Mouse (Mus musculus): ENCODE measurements at regions not wholly inside any gene's neighbourhood (a gene's known extent, or its start where the extent isn't known, plus 50 kb on each side); places are given as distances from the start of the nearest gene placed in this dataset.

- H3K27ac ChIP-seq (ENCODE audit: insufficient read depth, low read length), result no peak overlapping the region
- no peak overlapping the region for H3K4me3 ChIP-seq (ENCODE audit: insufficient read depth, low read length)
- no peak for TF ChIP-seq POLR2A (IDR thresholded peaks at IDR 0.05; ENCODE audit: extremely low read depth, insufficient read depth, low read length)
- no peak for TF ChIP-seq CTCF (IDR thresholded peaks at IDR 0.05; ENCODE audit: extremely low read depth, insufficient read depth, low read length)
- no peaks in the 10 kb centered on the region for H3K4me1 ChIP-seq (ENCODE audit: control insufficient read depth, insufficient read depth, low read length)
These were observed 75.7 kb upstream of the Samsn1 start for GRCm38 (mm10) chr16:76097808-76098207.

GRCm38 (mm10) chr16:76096363-76096762 is 74.3 kb upstream of the Samsn1 start:
- Histone ChIP-seq H3K4me3 (ENCODE audit: insufficient read depth, low read length) (no peak overlapping the region), H3K27ac (ENCODE audit: insufficient read depth, low read length) (no peak overlapping the region), H3K4me1 (ENCODE audit: control insufficient read depth, insufficient read depth, low read length) (no peaks in the 10 kb centered on the region)
- no peak for TF ChIP-seq POLR2A (IDR thresholded peaks at IDR 0.05; ENCODE audit: extremely low read depth, insufficient read depth, low read length)
- no peak for TF ChIP-seq CTCF (IDR thresholded peaks at IDR 0.05; ENCODE audit: extremely low read depth, insufficient read depth, low read length)

GRCm38 (mm10) chr16:76085363-76085762 is 63.3 kb upstream of the Samsn1 start:
- Histone ChIP-seq H3K4me3 (ENCODE audit: insufficient read depth, low read length) (no peak overlapping the region), H3K27ac (ENCODE audit: insufficient read depth, low read length) (no peak overlapping the region), H3K4me1 (ENCODE audit: control insufficient read depth, insufficient read depth, low read length) (no peaks in the 10 kb centered on the region)
- no peak for TF ChIP-seq CTCF (IDR thresholded peaks at IDR 0.05; ENCODE audit: extremely low read depth, insufficient read depth, low read length)
- TF ChIP-seq POLR2A (IDR thresholded peaks at IDR 0.05; ENCODE audit: extremely low read depth, insufficient read depth, low read length), result no peak

GRCm38 (mm10) chr16:76082465-76082864 is 60.4 kb upstream of the Samsn1 start:
- no peak overlapping the region for H3K27ac ChIP-seq (ENCODE audit: insufficient read depth, low read length)
- TF ChIP-seq CTCF (IDR thresholded peaks at IDR 0.05; ENCODE audit: extremely low read depth, insufficient read depth, low read length) (no peak), POLR2A (IDR thresholded peaks at IDR 0.05; ENCODE audit: extremely low read depth, insufficient read depth, low read length) (no peak)
- H3K4me3 ChIP-seq (ENCODE audit: insufficient read depth, low read length), result no peak overlapping the region
- no peaks in the 10 kb centered on the region; the same call in 1 of the 2 replicates for H3K4me1 ChIP-seq (ENCODE audit: control insufficient read depth, insufficient read depth, low read length)

- Histone ChIP-seq H3K27ac (ENCODE audit: insufficient read depth, low read length) (no peak overlapping the region), H3K4me1 (ENCODE audit: control insufficient read depth, insufficient read depth, low read length) (no peaks in the 10 kb centered on the region; the same call in 1 of the 2 replicates), H3K4me3 (ENCODE audit: insufficient read depth, low read length) (no peak overlapping the region)
- no peak for TF ChIP-seq CTCF (IDR thresholded peaks at IDR 0.05; ENCODE audit: extremely low read depth, insufficient read depth, low read length)
- TF ChIP-seq POLR2A (IDR thresholded peaks at IDR 0.05; ENCODE audit: extremely low read depth, insufficient read depth, low read length), result no peak
These were observed 57.9 kb upstream of the Samsn1 start for GRCm38 (mm10) chr16:76079761-76080502.

- no peak for TF ChIP-seq CTCF (IDR thresholded peaks at IDR 0.05; ENCODE audit: extremely low read depth, insufficient read depth, low read length)
- TF ChIP-seq POLR2A (IDR thresholded peaks at IDR 0.05; ENCODE audit: extremely low read depth, insufficient read depth, low read length), result no peak
- H3K4me1 ChIP-seq (ENCODE audit: control insufficient read depth, insufficient read depth, low read length), result no peaks in the 10 kb centered on the region; the same call in 1 of the 2 replicates
- H3K27ac ChIP-seq (ENCODE audit: insufficient read depth, low read length), result no peak overlapping the region
- H3K4me3 ChIP-seq (ENCODE audit: insufficient read depth, low read length), result no peak overlapping the region
These were observed 56.1 kb upstream of the Samsn1 start for GRCm38 (mm10) chr16:76078219-76078618.

- no peak overlapping the region for H3K27ac ChIP-seq (ENCODE audit: insufficient read depth, low read length)
- no peak for TF ChIP-seq POLR2A (IDR thresholded peaks at IDR 0.05; ENCODE audit: extremely low read depth, insufficient read depth, low read length)
- no peak for TF ChIP-seq CTCF (IDR thresholded peaks at IDR 0.05; ENCODE audit: extremely low read depth, insufficient read depth, low read length)
- H3K4me1 ChIP-seq (ENCODE audit: control insufficient read depth, insufficient read depth, low read length), result no peaks in the 10 kb centered on the region; the same call in 1 of the 2 replicates
These were observed 54.1 kb upstream of the Samsn1 start for GRCm38 (mm10) chr16:76076231-76076630.

More at GRCm38 (mm10) chr16:76076231-76076630, 54.1 kb upstream of the Samsn1 start:
- H3K4me3 ChIP-seq (ENCODE audit: insufficient read depth, low read length), result no peak overlapping the region

All from cortical plate, adult 2 months (tissue).